Mouse (Mus musculus) C2C12 (cell line): Measurements from ENCODE around the gene Nfia. TPM values are rescaled to one million over a fixed set of nuclear protein-coding genes. Genes with fewer than 3 reads are reported as not detected.

Source experiments
- H3K27me3 ChIP-seq: one replicate; pipeline ENCODE4 v1.6.1; 2011; ENCODE audit not compliant: control insufficient read depth, insufficient read depth, insufficient read length
- H3K36me3 ChIP-seq: one replicate; pipeline ENCODE4 v1.6.1; 2011; ENCODE audit not compliant: control insufficient read depth, insufficient read depth
- H3K4me3 ChIP-seq: one replicate; pipeline ENCODE4 v1.5.1; 2011; ENCODE audit warnings: mild to moderate bottlenecking, control low read depth; ENCODE audit not compliant: poor library complexity, insufficient read depth, severe bottlenecking
- H3K79me2 ChIP-seq: one replicate; pipeline ENCODE4 v1.6.1; 2011; ENCODE audit not compliant: control insufficient read depth, insufficient read depth
- H3K79me3 ChIP-seq: one replicate; pipeline ENCODE4 v1.6.1; 2011; ENCODE audit warnings: low read depth, control low read depth
- H3ac ChIP-seq: one replicate; pipeline ENCODE3; 2011; ENCODE audit warnings: low read depth; ENCODE audit not compliant: control insufficient read depth, insufficient read length
- CEBPB ChIP-seq: IDR thresholded peaks from one replicate; pipeline ENCODE4 v1.6.1; 2011; ENCODE audit warnings: low read depth, mild to moderate bottlenecking, control low read depth, moderate library complexity
- CTCF ChIP-seq: IDR thresholded peaks from one replicate; pipeline ENCODE4 v1.5.1; 2011; ENCODE audit not compliant: control insufficient read depth, insufficient read depth, insufficient read length
- FOSL1 ChIP-seq: IDR thresholded peaks from one replicate; pipeline ENCODE4 v1.8.0; 2011; ENCODE audit warnings: mild to moderate bottlenecking, low read length; ENCODE audit not compliant: poor library complexity, insufficient read depth, severe bottlenecking
- MAX ChIP-seq: IDR thresholded peaks from one replicate; pipeline ENCODE4 v1.6.1; 2011; ENCODE audit warnings: mild to moderate bottlenecking, control low read depth
- MYOD1 ChIP-seq: IDR thresholded peaks from one replicate; pipeline ENCODE4 v1.6.1; 2011; ENCODE audit warnings: low read depth; ENCODE audit not compliant: control insufficient read depth, insufficient read length
- MYOG ChIP-seq: IDR thresholded peaks from one replicate; pipeline ENCODE4 v1.6.1; 2011; ENCODE audit not compliant: control insufficient read depth, insufficient read length; ENCODE audit errors: extremely low read depth
- USF1 ChIP-seq: IDR thresholded peaks from one replicate; pipeline ENCODE4 v1.6.1; 2011; ENCODE audit warnings: low read depth, mild to moderate bottlenecking, control low read depth, moderate library complexity
- polyA plus RNA-seq: library from polyadenylated mRNA; unstranded; fragments of >200 nt; fragmentation: generic; extraction: Trizol; gene quantifications from one replicate; pipeline ENCODE4 v1.2.1, GENCODE M21; 2012; ENCODE audit warnings: missing spikeins

The Nfia gene
- polyA plus RNA-seq, 1 experiment, result 0.33 TPM

GRCm38 (mm10) chr4:98157921-98158320 lies 385.4 kb downstream of the Nfia start:
- Histone ChIP-seq H3K36me3 (no peaks in the 10 kb centered on the region), H3K79me2 (no peaks in the 10 kb centered on the region), H3K4me3 (no peak overlapping the region), H3K27me3 (no peaks in the 10 kb centered on the region), H3K79me3 (no peaks in the 10 kb centered on the region), H3ac (no peak overlapping the region)
- no peak for TF ChIP-seq MAX
- TF ChIP-seq USF1, result no peak
- TF ChIP-seq FOSL1, result no peak
- no peak for TF ChIP-seq CEBPB
- no peak for TF ChIP-seq CTCF
- TF ChIP-seq MYOD1, result no peak
- TF ChIP-seq MYOG, result no peak

GRCm38 (mm10) chr4:98166379-98166778 lies 393.8 kb downstream of the Nfia start:
- TF ChIP-seq FOSL1, result no peak
- no peak for TF ChIP-seq CEBPB
- TF ChIP-seq MYOG, result no peak
- TF ChIP-seq MYOD1, result no peak
- no peak for TF ChIP-seq MAX
- no peak for TF ChIP-seq CTCF
- TF ChIP-seq USF1, result no peak
- Histone ChIP-seq H3K79me2 (no peaks in the 10 kb centered on the region), H3K36me3 (no peaks in the 10 kb centered on the region), H3K79me3 (no peaks in the 10 kb centered on the region), H3K4me3 (no peak overlapping the region), H3K27me3 (no peaks in the 10 kb centered on the region), H3ac (no peak overlapping the region)

Other genes starting within 250 kb of the Nfia start
- gene E130114P18Rik, start 5.3 kb downstream of the Nfia start, polyA plus RNA-seq, result not detected